Mouse (Mus musculus): ENCODE measurements around the gene Ndufaf3. TPM values are rescaled to one million over a fixed set of nuclear protein-coding genes. Genes with fewer than 3 reads are reported as not detected.

Ndufaf3 gene
- polyA plus RNA-seq, 1 experiment from 2014 or later, result 33.6 TPM

DNA sequence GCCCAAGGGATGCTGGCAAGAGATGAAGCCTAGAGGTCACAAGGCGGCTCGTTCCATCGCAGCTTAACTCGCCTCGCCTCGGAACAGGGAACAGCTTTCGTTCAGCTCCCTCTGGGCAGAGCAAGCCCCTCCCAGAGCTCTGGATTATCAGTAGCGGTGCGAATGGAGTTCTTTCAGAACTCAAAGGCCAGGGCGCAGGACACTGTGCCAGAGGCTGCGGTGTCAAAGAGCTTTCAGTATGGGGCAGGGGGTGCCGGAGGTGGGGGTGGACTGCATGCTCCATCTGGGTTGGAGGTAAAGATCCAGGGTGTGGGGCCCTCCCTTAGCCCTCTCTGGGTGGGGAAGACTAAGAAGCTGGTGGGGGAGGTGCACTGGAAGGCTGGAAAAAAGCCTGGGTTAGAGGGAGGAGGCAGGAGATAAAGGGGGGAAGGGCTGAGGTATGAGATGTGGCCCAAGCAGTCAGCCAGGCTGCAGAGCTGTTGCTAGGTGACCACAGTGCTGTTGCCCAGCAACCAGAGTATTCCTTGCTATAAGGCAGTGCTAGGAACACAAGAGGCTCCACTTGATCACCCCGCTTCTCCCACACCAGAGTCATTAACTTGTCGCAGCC, 20.4 kb upstream of the Ndufaf3 start:
- WGBS, result 5% methylated on average over 14 of the region's 14 CpGs
- Histone ChIP-seq H3K9me3 (no peaks in the 10 kb centered on the region), H3K9ac (no peak overlapping the region), H3K36me3 (0 out of 2 replicates have a peak, but pooled peaks cover 4% of the 10 kb centered on the region), H3K27ac (peak overlapping the region; percentile 69), H3K4me1 (peaks cover 17% of the 10 kb centered on the region), H3K4me3 (no peak overlapping the region), H3K27me3 (no peaks in the 10 kb centered on the region), H3K4me2 (peak overlapping the region; percentile 29)
- ATAC-seq (ENCODE audit: insufficient number of reproducible peaks, low FRiP score, low TSS enrichment, low read depth), result peak; percentile 80

- peak overlapping the region; percentile 73 for H3K4me3 ChIP-seq
- peak overlapping the region; percentile 93 for H3K27ac ChIP-seq
- peaks cover 29% of the 10 kb centered on the region for H3K36me3 ChIP-seq
- no peaks in the 10 kb centered on the region for H3K9me3 ChIP-seq
- no peaks in the 10 kb centered on the region for H3K27me3 ChIP-seq
- H3K4me1 ChIP-seq, result peaks cover 40% of the 10 kb centered on the region
- 67% methylated on average over 5 of the region's 5 CpGs for WGBS
- no peak overlapping the region for H3K9ac ChIP-seq
- peak overlapping the region; percentile 69 for H3K4me2 ChIP-seq
- ATAC-seq (ENCODE audit: insufficient number of reproducible peaks, low FRiP score, low TSS enrichment, low read depth), result no peak
Observed at GRCm38 (mm10) chr9:108579344-108579690, 12.1 kb upstream of the Ndufaf3 start.

DNA sequence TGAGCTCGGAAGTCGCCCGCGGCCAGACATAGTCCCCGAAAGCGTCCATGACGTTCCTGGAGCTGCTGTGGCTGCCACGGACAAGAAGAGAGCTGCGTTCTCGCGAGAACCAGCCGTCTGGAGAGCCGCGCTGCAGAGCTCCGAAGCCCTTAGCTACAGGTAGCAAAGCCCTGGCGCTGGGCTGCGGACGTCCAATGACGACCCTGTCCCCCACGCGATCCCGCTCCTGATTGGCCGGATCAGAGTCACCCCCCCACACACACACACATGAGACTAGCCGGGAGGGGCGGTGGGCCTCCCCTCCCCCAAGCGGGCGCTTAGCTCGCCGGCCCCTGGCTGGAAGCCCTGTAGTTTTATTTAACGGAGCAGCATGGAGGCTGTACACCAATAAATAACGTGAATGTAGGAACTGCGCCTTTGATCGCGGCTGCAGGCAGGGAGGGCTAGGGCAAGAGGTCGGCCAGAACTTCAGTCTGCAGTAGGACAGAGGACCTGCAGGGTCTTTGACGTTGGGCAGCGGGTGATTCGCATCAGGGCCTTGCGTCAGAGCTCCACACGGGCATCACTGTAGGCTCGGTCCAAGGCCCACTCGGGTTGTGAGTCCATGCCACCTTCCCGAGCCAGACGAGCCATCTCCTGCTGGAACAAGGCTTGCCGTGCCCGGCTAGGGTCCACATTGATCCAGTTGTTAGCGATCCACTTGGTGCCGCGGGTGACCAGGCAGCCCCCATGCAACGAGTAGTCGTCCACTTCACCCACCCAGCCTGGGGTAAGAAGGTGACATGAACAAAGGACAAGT, 11.5 kb upstream of the Ndufaf3 start, which contains the start of gene Wdr6:
TSS of gene Wdr6 (minus strand) at position 195 of the 799 bp plus-strand sequence.
- peak; percentile 96 for ATAC-seq (ENCODE audit: insufficient number of reproducible peaks, low FRiP score, low TSS enrichment, low read depth)
- peaks cover 46% of the 10 kb centered on the region for H3K4me1 ChIP-seq

GRCm38 (mm10) chr9:108577934-108578544, 10.8 kb upstream of the Ndufaf3 start:
- Histone ChIP-seq H3K9ac (peak overlapping the region; percentile 74), H3K4me2 (peak overlapping the region; percentile 69), H3K4me1 (peaks cover 48% of the 10 kb centered on the region), H3K4me3 (peak overlapping the region; percentile 73), H3K27me3 (no peaks in the 10 kb centered on the region), H3K27ac (peak overlapping the region; percentile 93), H3K36me3 (peaks cover 39% of the 10 kb centered on the region), H3K9me3 (no peaks in the 10 kb centered on the region)
- no peak for ATAC-seq (ENCODE audit: insufficient number of reproducible peaks, low FRiP score, low TSS enrichment, low read depth)
- WGBS, result under 1% methylated on average over 24 of the region's 24 CpGs

More for the DNA sequence above, 11.5 kb upstream of the Ndufaf3 start, which contains the start of gene Wdr6:
- Histone ChIP-seq H3K4me3 (peak within 1 kb of the TSS; percentile 73), H3K4me2 (peak within 1 kb of the TSS; percentile 69), H3K9me3 (no peaks in the 10 kb centered on the region), H3K9ac (peak within 1 kb of the TSS; percentile 74), H3K27ac (peak within 1 kb of the TSS; percentile 93), H3K36me3 (peaks cover 35% of the 10 kb centered on the region), H3K27me3 (no peaks in the 10 kb centered on the region)
- 5% methylated on average over 51 of the region's 51 CpGs for WGBS

DNA sequence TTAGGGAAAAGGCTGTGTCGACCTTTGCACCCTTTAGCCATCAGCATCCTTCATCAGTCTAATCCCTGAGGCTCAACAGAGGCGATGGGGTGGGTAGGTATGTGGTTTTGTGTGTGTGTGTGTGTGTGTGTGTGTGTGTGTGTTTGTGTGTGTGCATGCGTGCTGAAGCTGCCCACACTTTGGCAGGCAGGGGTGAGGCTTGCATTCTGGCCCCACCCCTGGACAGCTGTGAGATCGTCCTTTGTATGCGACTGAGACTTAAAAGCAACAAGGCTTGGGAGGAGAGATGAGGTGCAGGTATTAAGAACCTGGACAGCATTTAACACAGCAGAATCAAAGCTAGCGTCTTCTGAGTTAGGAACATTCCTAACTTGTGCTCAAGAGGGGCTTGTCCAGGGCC, 9.8 kb upstream of the Ndufaf3 start:
- WGBS, result 43% methylated on average over 6 of the region's 6 CpGs
- Histone ChIP-seq H3K4me1 (peaks cover 48% of the 10 kb centered on the region), H3K36me3 (peaks cover 48% of the 10 kb centered on the region), H3K4me2 (peak overlapping the region; percentile 69), H3K4me3 (peak overlapping the region; percentile 73), H3K9ac (no peak overlapping the region), H3K27me3 (no peaks in the 10 kb centered on the region), H3K9me3 (no peaks in the 10 kb centered on the region), H3K27ac (peak overlapping the region; percentile 93; the same call in 1 of the 2 replicates)
- ATAC-seq (ENCODE audit: insufficient number of reproducible peaks, low FRiP score, low TSS enrichment, low read depth), result no peak

DNA sequence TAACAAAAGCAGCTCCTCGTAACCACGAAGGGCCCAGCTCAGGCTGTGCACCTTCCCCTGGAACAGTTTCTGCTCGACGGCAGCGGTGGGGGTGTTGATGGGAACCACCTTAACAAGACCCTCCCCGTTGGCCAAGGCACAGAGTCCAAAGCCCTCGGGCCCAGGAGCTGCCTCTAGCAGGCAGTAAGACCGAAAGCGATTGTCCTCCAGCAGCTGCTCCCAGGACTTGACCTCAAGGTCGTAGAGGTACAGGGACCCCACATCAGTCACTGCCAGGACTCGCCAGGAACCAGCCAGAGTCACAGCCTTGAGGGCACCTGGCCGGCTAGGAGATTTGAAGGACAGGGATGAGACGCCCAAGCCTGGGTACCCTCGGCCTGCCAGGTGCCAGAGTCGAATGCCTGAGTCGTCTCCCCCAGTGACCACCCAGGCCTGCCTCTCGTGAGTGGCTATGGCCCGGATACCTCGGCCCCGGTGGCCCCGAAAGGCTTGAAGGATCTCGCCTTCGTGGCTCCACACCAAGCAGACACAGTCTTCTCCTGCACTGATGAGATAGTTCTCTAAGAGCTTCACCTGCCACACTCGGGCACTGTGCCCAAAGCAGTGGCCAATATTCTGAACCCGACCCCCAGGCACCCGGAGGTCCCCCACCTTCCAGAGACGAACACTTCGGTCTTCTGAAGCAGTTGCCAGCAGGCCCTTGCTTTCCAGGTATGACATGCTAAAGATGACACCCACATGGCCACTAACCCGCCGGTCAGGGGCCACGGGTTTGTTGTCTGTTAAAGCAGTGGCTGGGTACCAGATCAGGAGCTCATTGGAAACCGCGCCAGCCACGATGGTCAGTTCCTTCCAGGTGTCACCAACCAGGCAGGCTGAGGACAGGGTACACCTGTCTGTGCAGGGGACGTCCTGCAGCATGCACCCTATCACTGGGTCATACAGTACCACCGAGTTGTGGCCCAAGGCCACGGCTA, 8.4 kb upstream of the Ndufaf3 start:
- H3K4me2 ChIP-seq, result no peak overlapping the region
- peaks cover 55% of the 10 kb centered on the region for H3K36me3 ChIP-seq
- no peak for ATAC-seq (ENCODE audit: insufficient number of reproducible peaks, low FRiP score, low TSS enrichment, low read depth)
- H3K4me1 ChIP-seq, result peaks cover 53% of the 10 kb centered on the region
- no peak overlapping the region for H3K4me3 ChIP-seq
- H3K27me3 ChIP-seq, result no peaks in the 10 kb centered on the region
- no peak overlapping the region for H3K27ac ChIP-seq
- 86% methylated on average over 37 of the region's 37 CpGs for WGBS
- H3K9me3 ChIP-seq, result no peaks in the 10 kb centered on the region
- H3K9ac ChIP-seq, result no peak overlapping the region

DNA sequence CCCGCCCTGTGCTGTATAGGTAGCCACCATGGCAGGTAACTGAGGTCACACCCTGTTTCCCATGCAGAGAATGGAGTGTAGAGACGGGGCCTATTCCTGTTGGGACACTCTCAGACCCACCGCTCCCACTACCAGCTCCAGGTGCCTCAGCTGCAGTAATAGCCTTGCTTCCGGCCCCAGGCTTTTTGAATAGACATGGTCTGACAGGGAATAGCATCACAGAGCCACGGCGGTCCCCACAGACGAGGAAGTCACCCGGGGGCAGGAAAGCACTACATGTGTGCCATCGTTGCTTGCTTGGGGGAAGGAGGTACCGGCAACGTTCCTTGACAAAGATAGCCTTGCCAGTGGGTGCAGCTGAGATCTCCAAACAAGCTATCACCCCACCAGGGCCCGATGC, 7.7 kb upstream of the Ndufaf3 start:
- Histone ChIP-seq H3K27me3 (no peaks in the 10 kb centered on the region), H3K4me3 (no peak overlapping the region), H3K4me1 (peaks cover 60% of the 10 kb centered on the region), H3K9ac (no peak overlapping the region), H3K36me3 (peaks cover 55% of the 10 kb centered on the region), H3K27ac (no peak overlapping the region), H3K9me3 (no peaks in the 10 kb centered on the region), H3K4me2 (no peak overlapping the region)
- WGBS, result 88% methylated on average over 12 of the region's 12 CpGs
- ATAC-seq (ENCODE audit: insufficient number of reproducible peaks, low FRiP score, low TSS enrichment, low read depth), result no peak

- Histone ChIP-seq H3K4me1 (peaks cover 60% of the 10 kb centered on the region), H3K9ac (no peak overlapping the region), H3K36me3 (peaks cover 55% of the 10 kb centered on the region), H3K4me2 (no peak overlapping the region), H3K9me3 (no peaks in the 10 kb centered on the region), H3K27me3 (no peaks in the 10 kb centered on the region), H3K27ac (no peak overlapping the region), H3K4me3 (no peak overlapping the region)
- ATAC-seq (ENCODE audit: insufficient number of reproducible peaks, low FRiP score, low TSS enrichment, low read depth), result no peak
- 59% methylated on average over 26 of the region's 26 CpGs for WGBS
Observed at GRCm38 (mm10) chr9:108573774-108574690, 6.8 kb upstream of the Ndufaf3 start.

DNA sequence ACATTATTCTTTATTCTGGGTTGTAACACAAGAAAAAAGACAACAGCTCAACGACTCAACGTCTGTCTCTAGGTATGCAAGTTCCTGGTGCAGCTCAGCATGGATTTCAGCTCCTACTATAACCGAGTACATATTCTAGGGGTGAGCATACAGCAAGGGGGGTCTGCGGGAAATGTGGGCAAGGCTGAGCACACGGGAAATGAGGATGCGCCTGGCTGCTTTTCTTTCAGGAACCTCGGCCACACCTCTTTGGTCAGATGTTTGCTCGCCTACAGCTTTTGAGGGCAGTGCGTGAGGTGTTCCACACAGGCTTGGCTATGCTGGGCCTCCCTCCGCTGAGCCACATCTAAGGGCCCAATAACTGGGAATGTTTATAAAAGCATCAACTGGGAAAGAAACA, 5.1 kb upstream of the Ndufaf3 start:
- Histone ChIP-seq H3K27me3 (no peaks in the 10 kb centered on the region), H3K4me1 (peaks cover 64% of the 10 kb centered on the region), H3K27ac (no peak overlapping the region), H3K4me2 (no peak overlapping the region), H3K9me3 (no peaks in the 10 kb centered on the region), H3K9ac (no peak overlapping the region), H3K4me3 (no peak overlapping the region), H3K36me3 (peaks cover 55% of the 10 kb centered on the region)
- ATAC-seq (ENCODE audit: insufficient number of reproducible peaks, low FRiP score, low TSS enrichment, low read depth), result no peak
- WGBS, result 83% methylated on average over 10 of the region's 10 CpGs

- Histone ChIP-seq H3K4me1 (peaks cover 55% of the 10 kb centered on the region), H3K36me3 (peaks cover 55% of the 10 kb centered on the region), H3K9me3 (no peaks in the 10 kb centered on the region), H3K9ac (no peak overlapping the region), H3K4me3 (no peak overlapping the region), H3K4me2 (no peak overlapping the region), H3K27ac (no peak overlapping the region), H3K27me3 (no peaks in the 10 kb centered on the region)
- no peak for ATAC-seq (ENCODE audit: insufficient number of reproducible peaks, low FRiP score, low TSS enrichment, low read depth)
- 90% methylated on average over 16 of the region's 16 CpGs for WGBS
Observed at GRCm38 (mm10) chr9:108571401-108571973, 4.3 kb upstream of the Ndufaf3 start.
